Mouse (Mus musculus): ENCODE data around the gene Akap8. TPM values are rescaled to one million over a fixed set of nuclear protein-coding genes. Genes with fewer than 3 reads are reported as not detected.

The Akap8 gene
- polyA plus RNA-seq, 1 experiment from 2014 or later = 62.3 TPM

GRCm38 (mm10) chr17:32256896-32257295 lies 64.1 kb downstream of the Akap8 start:
- no peaks in the 10 kb centered on the region for H3K36me3 ChIP-seq (ENCODE audit: control insufficient read depth, insufficient read depth, low read length)
- no peaks in the 10 kb centered on the region for H3K4me1 ChIP-seq (ENCODE audit: control insufficient read depth, insufficient read depth, low read length)
- H3K27me3 ChIP-seq (ENCODE audit: control insufficient read depth, insufficient read depth, low read length) = no peaks in the 10 kb centered on the region
- WGBS = 83% methylated on average over 2 of the region's 2 CpGs
- no peaks in the 10 kb centered on the region for H3K9me3 ChIP-seq (ENCODE audit: control insufficient read depth, low read depth, low read length)
- no peak for ATAC-seq (ENCODE audit: insufficient number of reproducible peaks, insufficient read depth, low FRiP score, low read depth)
- no peak overlapping the region for H3K9ac ChIP-seq (replicated peaks; ENCODE audit: low read depth, low read length)
- H3K4me2 ChIP-seq (replicated peaks; ENCODE audit: low read depth, low read length) = no peak overlapping the region
- H3K4me3 ChIP-seq (ENCODE audit: low read depth, low read length) = no peak overlapping the region
- no peak overlapping the region for H3K27ac ChIP-seq (ENCODE audit: low read length)

Other genes with a start within 250 kb of the Akap8 start
- 21.4 and 22.2 TPM in 2 replicates for gene Notch3, start 154.4 kb downstream of the Akap8 start, polyA plus RNA-seq (2014; fragmentation: Nextera tagmentation; extraction: Ambion mirVana)
- gene Ephx3, start 131.7 kb downstream of the Akap8 start, polyA plus RNA-seq (2014; fragmentation: Nextera tagmentation; extraction: Ambion mirVana) = 0.16 and 0.42 TPM in 2 replicates
- gene Brd4, start 36.5 kb downstream of the Akap8 start, polyA plus RNA-seq (2014; fragmentation: Nextera tagmentation; extraction: Ambion mirVana) = 98.5 and 103 TPM in 2 replicates
- gene Akap8l, start 29.4 kb upstream of the Akap8 start, polyA plus RNA-seq (2014; fragmentation: Nextera tagmentation; extraction: Ambion mirVana) = 84.3 and 88.6 TPM in 2 replicates
- gene Wiz, start 68.2 kb upstream of the Akap8 start, polyA plus RNA-seq (2014; fragmentation: Nextera tagmentation; extraction: Ambion mirVana) = 32.2 and 39.9 TPM in 2 replicates
- 1.3 and 1.5 TPM in 2 replicates for gene Rasal3, start 82.3 kb upstream of the Akap8 start, polyA plus RNA-seq (2014; fragmentation: Nextera tagmentation; extraction: Ambion mirVana)
- 0.17 TPM in 1 of 2 replicates, not detected in the other for gene Pglyrp2, start 102.9 kb upstream of the Akap8 start, polyA plus RNA-seq (2014; fragmentation: Nextera tagmentation; extraction: Ambion mirVana)
- 0.34 and 0.45 TPM in 2 replicates for gene Cyp4f39, start 131.5 kb upstream of the Akap8 start, polyA plus RNA-seq (2014; fragmentation: Nextera tagmentation; extraction: Ambion mirVana)
- 10.1 and 10.6 TPM in 2 replicates for gene Cyp4f17, start 184.8 kb upstream of the Akap8 start, polyA plus RNA-seq (2014; fragmentation: Nextera tagmentation; extraction: Ambion mirVana)
- gene Cyp4f16, start 215.3 kb upstream of the Akap8 start, polyA plus RNA-seq (2014; fragmentation: Nextera tagmentation; extraction: Ambion mirVana) = 19.9 and 21.6 TPM in 2 replicates